Mouse (Mus musculus) megakaryocyte progenitor cell, adult 5-6 weeks (primary cell): ENCODE measurements around the gene Aurkaip1. TPM values are rescaled to one million over a fixed set of nuclear protein-coding genes. Genes with fewer than 3 reads are reported as not detected.
A peak's percentile ranks its signal among the peaks of the same experiment; 100 is the strongest.
"Not testable (repeated sequence)": the region's sequence is repeated elsewhere in the genome, so short reads cannot be mapped to it uniquely, and the experiment has no call there.

Source experiments
- ATAC-seq: replicated peaks from 2 replicates; pipeline ENCODE4 v1.8.0; 2016; ENCODE audit warnings: mild to moderate bottlenecking, moderate TSS enrichment, inconsistent platforms; ENCODE audit not compliant: poor library complexity
- total RNA-seq, 2 experiments: library from RNA; stranded (forward) in 1 of 2; stranded (reverse) in 1 of 2; fragments of 157-497, 149-512 nt in 1 of 2; fragments of 200-1000 nt in 1 of 2; gene quantifications; 2 replicates each; pipeline versions ENCODE4 v1.2.3 to v1.2.4; 2015 to 2017

Gene Aurkaip1
- 107 and 111 TPM in 2 replicates for total RNA-seq (2015)
- total RNA-seq (2017) = 128 and 137 TPM in 2 replicates

DNA sequence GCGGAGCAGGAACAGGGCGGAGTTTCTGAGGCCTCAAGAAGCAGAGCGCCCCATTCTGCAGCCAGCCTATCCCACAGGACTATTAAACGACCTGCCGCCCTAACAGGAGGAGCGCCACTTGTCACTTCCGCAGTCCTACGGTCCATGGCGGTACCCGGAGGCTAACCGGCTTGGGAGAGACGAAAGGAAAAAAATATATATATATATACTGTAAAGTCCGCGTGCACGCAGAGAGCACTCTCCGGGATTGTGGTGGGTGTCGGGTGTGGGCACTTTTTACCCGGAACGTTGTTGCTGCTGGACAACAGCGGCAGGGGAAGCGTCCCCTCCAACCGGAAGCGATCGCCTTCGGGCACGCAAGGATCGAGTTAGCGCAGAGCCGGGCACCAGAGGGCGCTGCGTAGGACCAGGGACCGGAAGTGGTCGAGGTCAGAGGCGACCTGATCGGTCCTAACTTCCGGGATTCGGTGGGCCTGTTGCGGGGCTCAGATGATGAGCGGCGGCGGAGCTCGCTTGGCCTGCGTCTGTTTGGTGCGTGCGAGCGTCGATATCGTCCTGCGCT lies at the start of gene Aurkaip1:
TSS of gene Aurkaip1 (plus strand) at position 68 of the 562 bp plus-strand sequence.
- peak; percentile 85 for ATAC-seq

DNA sequence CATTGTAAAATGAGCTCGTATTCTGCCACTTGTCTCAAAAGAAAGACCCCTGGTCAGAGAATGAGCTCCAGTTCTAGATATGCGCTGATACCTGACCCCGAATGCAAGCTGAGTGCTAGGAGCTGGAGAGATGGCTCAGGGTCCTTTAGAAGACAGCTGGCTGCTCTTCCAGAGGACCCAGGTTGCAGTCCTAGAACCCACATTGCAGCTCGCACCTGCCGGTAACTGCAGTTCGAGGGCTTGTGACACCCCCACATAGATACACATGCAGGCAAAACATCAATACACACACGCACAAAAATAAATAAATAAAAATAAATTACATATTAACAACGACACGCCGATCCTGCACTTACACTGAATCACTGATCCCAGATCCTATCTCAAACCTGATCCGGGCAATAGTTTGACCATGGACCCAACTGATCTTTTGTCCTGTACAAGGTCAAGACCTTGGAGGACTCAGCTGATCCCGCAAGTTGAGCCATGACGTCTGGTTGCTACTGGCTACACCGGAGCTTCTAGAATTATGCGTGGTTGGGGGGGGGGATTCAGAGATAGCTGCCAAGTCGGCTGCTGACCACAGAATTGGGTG lies 47.5 kb upstream of the Aurkaip1 start:
- ATAC-seq = no peak

DNA sequence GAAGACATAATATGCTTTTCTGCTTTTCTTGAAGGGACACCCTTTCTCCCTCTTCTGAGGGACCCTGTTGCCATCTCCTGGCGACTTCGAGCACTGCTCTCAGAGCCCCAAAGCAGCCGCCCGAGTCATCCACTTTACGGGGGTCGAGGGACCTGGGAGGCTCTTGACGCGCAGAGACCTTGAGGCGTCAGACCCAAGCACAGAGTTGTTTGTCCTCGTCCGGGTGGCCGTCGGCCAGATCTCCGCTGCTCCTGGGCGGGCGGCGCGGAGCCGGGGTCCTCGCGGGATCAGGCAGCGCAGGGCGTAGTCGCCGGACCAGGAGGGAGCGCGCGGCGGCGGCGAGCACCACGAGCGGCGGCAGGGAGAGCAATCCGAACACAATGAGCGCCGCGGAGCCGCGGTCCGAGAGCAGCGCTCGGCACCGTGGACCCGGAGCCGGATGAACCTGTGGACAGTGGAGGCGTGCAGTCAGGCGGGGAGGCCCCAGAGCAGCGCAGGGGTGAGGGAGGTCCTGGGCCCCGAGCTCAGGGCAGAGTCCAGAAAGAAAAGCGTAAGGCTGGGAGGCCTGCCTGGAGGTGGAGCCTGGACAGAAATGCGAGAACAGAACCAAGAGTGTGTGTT lies 46.9 kb upstream of the Aurkaip1 start:
- ATAC-seq = peak; percentile 61

DNA sequence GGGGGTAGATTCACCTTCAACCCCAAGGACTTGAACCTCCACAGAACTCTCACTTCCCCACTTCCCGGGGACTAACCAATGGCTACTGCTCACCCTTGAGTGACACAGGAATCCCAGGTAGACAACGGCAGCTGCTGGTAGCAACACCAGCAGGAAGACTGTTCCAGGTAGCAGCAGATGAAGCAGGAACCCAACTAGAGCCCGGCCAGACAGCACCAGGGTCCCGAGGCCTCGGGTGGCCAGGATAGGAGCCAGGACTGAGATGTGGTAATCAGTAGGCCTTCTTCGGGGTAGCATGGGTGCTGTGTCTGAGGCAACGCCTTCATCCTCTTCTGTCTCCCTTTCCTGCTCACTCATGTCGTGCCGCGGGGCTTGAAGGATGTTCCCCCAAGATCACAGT lies 45.8 kb upstream of the Aurkaip1 start:
- ATAC-seq = no peak

DNA sequence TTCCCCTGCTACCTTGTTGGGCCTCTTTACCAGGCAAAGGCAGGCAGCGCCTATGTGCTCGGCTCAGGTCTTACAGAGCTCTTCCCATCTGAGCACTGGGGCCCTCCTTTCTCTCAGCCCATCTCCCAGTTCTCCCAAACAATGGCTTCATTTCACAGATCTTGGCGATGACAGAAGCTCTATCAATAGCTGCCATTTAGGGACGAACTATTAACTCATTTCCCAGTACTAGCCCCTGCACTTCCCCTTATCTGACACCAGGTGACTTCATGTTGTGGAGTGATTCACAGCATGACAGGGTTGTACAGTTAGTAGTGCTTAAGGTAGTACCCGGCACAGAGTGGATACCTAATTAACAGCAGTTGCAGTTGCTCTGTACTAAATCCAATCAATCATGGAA lies 45.3 kb upstream of the Aurkaip1 start, which contains the start of gene Tmem88b:
TSS of gene Tmem88b (minus strand) at position 56 of the 400 bp plus-strand sequence.
- ATAC-seq = 0 out of 2 replicates have a peak, but pooled peaks have one; percentile 26

DNA sequence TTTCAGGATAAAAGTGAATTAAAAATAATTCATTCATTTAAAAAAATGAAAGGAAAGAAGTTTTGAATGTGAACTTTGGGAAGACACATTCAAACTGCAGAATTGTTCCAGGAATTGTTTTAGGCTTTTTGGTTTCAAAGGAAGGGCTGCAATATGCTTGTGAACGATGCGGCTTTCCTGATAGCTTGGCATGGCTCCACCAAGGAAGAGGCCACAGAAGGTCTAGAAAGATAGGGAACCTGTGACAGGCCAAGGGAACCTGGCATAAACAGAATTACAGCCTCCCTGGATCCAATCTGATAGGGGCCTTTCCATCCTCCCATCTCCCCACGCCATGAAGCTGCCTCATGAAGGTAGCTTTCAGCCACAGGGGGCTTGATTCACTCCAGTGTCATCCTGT lies 42.8 kb upstream of the Aurkaip1 start:
- ATAC-seq = peak; percentile 79

DNA sequence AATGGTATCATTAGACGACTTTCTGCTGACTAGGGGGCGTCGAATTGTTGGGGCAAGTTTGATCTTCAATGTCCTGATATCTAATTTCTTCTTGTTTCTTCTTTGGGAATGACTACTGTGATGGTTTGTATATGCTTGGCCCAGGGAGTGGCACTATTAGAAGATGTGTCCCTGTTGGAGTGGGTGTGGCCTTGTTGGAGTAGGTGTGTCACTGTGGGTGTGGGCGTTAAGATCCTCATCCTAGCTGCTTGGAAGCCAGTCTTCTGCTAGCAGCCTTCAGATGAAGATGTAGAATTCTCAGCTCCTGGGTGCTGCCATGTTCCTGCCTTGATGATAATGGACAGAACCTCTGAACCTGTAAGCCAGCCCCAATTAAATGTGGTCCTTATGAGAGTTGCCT lies 42.2 kb upstream of the Aurkaip1 start:
- ATAC-seq = not testable (repeated sequence)

DNA sequence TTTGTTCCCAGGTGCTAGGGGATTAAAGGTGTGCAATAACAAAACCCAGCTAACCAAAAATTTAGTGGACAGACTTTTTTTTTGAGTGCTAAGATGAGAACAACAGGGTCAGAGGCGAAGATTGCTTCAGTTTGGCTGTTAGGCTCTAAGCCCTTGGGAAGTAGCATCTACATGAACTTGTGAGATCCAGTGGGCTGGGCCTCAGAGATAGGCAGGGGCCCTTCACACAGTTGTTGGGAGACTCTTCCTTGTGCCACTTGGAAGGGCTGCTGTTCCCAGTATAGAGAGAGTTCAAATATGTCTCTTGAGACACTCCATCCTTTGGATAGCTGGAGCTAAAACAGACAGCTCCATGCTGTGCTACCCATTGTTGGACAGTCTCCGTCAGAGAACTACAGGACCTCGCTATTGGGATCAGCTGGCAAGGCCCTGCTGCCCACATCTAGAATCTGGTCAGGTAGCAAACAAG lies 41.0 kb upstream of the Aurkaip1 start, which contains the start of gene Ankrd65:
TSS of gene Ankrd65 (plus strand) at position 419 of the 469 bp plus-strand sequence.
- no peak for ATAC-seq

DNA sequence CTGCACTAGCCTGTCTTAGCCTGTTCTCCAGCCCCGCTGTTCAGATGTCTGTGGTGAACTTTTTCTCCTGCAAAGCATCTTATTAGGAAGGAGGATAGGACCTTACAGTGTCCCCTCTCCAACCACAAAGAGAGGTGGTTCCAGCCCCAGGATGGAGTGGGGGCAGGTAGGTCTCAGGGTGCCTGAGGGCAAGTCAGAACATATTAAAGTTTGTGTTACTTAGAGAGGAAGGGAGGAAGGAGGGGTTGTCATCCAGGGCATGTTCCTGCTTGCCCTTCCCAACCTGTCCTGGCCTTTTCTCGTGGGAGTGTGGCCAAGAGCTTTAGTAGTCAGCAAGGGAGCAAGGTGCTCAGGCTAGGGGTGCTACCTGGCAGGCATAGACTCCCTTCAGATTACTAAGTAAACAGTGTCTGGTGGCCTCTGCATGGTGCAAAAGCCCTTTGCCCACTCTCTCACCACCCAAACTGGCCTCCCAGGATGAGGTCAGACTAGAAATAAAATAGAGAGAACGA lies 40.4 kb upstream of the Aurkaip1 start:
- no peak for ATAC-seq

DNA sequence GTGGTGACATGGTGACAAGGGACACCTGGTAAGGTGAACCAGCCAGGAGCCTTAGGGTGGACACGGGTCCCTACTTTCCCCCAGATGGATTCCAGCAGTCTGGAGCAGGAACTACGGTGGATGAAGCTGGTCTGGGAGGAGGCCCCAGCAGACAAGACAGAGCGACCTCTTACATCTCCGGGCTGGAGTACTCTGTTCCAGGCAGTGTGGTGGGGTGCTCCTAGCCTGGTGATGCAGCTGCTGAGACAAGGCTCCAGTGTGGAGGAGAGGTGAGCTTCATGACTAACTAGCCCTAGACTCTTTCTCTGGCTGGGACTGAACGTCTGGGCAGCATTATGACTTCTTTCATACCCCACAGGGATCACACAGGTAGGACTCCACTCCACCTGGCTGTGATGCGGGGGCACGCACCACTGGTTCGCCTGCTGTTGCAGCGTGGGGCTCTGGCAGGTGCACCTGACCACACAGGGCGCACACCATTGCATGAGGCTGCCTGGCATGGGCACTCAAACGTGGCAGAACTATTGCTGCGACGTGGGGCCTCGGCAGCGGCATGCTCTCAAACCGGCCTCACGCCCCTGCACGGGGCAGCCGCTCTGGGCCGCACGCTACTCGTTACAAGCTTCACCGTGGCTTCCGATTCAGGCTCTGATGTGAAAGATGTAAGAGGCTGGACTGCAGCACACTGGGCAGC lies 39.7 kb upstream of the Aurkaip1 start:
- no peak for ATAC-seq

DNA sequence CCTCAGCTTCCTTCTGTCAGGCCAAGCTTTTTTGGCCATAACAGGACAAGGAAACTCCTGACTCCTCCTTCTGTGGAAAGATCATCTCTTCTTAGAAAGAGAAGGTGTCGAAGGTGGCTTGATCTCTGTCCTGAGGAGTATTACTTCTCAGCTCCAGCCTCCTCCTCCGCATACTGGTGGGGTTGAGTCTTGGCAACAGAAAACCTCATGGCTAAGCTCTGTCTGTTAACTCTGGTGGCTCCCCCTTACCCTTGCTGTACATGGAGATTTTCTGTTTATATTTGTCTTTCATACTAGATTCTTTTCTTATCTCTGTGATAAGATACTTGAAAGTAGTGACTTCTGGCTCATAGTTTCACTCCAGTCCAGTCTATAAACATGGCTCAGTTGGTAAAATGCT lies 37.3 kb upstream of the Aurkaip1 start:
- no peak for ATAC-seq

DNA sequence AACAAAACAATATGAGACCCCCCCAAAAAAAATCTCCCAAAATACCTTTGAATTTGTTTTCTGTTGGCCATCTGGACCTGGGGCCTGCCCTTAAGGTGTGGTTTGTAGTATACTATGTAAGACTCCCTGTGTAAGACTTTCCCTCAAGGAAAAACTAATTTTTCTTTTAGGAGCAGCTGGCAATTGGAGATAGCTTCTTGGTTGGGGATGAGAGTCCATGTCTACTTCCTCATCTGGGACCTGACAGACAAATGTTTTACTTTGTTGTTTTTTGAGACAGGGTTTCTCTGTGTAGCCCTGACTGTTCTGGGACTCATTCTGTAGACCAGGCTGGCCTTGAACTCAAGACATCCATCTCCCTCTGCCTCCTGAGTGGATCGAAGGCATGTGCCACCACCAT lies 29.0 kb upstream of the Aurkaip1 start:
- ATAC-seq = no peak

DNA sequence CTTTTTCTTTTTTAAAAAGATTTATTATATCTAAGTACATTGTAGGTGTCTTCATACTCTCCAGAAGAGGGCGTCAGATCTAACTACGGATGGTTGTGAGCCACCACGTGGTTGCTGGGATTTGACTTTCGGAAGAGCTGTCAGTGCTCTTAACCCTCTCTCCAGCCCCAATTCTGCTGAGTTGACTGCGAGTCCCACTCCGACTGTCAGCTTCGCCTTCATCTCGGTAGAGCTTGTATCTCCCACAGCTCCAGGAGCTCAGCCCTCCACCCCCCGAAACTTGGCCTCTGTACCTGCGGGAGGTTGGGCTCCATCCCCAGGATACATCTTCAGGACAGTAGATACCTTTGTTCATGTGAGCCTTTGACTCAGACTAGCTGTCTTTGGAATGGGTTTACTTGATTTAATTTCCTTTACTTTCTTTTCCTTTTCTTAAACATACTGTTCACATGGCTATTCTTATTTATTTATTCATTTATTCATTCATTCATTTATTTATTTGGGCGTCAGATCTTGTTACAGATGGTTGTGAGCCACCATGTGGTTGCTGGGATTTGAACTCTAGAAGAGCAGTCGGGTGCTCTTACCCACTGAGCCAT lies 28.2 kb upstream of the Aurkaip1 start, which contains the start of gene Mrpl20:
TSS of gene Mrpl20 (plus strand) at position 138 of the 599 bp plus-strand sequence.
- peak; percentile 65 for ATAC-seq

DNA sequence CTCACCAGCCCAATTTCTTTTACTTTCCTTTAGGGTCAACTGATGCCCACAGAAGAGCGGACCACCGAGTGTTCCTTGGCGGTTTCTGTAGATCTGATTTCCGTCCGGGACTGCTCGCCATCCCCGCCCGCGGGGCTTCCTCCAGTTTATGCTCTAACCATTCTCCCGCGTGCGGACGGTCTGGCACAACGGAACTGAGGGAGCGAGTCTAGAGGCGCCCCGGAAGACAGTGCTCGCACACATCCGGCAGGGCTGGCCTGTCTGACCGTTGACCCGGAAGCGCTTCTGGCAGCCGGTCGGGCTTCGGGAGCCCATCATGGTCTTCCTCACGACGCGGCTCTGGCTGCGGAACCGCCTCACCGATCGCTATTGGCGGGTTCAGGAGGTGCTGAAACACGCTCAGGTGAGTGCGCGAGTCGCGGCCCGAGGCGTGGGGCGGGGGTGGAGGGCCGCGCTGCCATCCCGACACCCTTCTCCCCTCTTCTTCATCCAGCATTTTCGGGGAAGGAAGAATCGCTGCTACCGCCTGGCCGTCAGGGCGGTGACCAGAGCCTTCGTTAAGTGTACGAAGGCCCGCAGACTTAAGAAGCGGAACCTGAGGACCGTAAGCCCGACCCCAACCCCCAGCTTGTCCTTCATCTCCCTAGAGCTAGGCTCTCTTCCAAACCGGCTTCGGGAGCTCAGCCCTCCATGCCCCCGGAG lies 27.6 kb upstream of the Aurkaip1 start:
- ATAC-seq = peak; percentile 97

DNA sequence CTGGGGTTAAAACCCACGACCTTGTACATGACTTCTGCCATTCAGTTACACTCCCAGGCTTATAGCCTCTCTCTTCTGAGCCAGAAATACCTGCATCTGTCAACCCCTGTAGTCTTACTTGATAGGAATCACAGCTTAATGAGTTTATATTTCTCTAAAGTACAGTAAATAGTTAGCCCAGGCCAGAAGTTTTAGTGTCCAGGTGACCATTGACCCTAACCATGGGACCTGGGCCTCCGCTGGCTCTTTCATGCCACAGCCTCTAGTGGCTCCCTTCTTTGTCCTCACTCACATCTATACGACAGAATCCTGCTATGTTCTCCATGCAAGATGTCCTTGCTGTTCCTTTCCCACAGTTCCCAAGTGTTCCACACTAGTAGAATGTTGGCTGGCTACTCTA lies 23.2 kb upstream of the Aurkaip1 start:
- ATAC-seq = no peak

DNA sequence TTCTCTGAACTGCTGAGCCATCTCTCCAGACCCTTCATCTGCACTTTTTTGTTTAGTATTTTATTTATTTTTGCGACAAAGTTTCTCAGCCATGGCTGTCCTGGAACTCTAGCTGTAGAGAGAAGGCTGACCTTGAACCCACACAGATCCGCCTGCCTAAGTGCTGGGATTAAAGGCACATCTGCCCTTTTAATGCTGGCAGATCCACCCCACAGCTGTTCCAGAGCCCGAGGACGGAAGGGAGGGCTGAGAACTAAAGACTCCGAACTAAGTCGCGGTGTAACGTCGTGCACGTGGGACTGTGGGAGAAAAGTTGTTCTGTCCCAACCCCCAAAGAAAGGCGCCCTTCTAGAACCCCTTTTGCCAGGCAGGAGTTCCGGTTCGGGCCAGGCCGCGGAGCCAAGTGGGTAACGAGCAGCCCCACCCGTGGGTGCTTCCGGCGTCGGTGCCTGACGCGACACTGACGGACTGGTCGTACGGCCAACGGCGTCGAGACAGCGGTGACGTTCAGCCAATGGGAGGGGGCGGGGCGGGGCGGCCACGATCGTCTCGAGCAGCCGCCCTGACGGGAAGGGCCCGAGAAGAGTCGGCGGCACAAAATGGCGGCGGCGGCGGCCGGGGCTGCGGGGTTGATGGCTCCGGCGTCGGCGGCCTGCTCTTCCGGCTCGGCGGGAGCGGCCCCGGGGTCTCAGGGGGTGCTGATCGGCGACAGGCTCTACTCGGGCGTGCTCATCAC lies 19.0 kb upstream of the Aurkaip1 start, which contains the start of gene Ccnl2:
TSS of gene Ccnl2 (plus strand) at position 561 of the 736 bp plus-strand sequence.
- peak; percentile 99 for ATAC-seq

DNA sequence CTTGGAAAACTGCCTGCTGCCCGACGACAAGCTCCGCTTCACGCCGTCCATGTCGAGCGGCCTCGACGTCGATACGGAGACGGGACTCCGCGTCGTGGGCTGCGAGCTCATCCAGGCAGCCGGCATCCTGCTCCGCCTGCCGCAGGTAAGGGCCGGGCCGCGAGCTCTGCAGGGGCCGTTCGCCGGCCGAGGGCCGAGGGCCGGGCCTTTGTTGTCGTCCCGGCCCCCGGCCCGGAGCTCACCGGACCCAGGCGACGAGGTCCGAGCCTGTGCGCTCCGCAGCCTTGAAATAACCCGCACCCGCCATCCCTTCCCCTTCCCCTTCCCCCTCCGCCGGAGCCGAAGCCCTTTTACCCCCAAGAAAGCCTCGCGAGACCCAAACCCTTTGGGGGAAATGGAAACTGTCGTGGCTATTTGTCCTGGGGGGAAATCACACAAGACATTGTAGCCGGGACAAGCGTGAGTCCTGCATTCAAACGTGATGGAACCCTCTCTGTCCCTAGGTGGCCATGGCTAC lies 18.3 kb upstream of the Aurkaip1 start:
- ATAC-seq = peak; percentile 25

DNA sequence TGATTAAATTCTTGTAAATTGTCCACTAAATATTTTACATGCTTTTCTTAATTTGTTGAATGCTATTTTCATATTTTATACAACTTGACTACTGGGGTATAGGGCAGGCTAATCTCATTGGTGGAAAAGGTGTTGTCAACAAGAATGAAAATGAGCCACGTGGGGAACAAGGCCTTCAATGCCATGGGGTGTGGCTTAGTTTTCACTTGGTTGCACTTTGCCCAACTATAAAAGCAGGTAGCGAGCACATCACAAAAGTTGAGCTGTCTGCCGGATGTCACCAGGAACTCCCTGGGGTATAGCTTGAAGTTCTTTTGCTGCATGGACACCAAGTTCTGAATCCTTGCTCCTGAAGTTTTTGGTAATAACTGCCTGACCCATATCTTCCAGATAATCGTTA lies 13.5 kb upstream of the Aurkaip1 start:
- ATAC-seq = no peak

DNA sequence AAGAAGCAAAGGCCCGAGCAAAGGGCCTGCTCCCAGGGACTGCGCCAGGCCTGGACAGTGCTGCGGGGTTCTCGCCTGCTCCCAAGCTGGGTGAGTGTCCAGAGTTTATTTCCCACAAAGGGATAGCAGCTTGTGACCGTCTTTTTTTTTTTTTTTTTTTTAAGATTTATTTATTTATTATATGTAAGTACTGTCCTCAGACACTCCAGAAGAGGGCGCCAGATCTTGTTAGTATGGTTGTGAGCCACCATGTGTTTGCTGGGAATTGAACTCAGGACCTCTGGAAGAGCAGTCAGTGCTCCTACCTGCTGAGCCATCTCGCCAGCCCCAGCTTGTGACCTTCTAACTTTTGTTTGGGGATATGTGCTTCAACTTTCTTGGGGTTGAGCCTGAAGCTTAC lies 10.0 kb upstream of the Aurkaip1 start:
- no peak for ATAC-seq
